Mouse (Mus musculus) myocyte (in vitro differentiated cells): ENCODE results near the gene Rmi2. TPM values are rescaled to one million over a fixed set of nuclear protein-coding genes. Genes with fewer than 3 reads are reported as not detected.

Source experiments
- H3K27me3 ChIP-seq: one replicate; pipeline ENCODE4 v1.6.1; 2011; ENCODE audit not compliant: control insufficient read depth, insufficient read depth, insufficient read length
- H3K36me3 ChIP-seq: one replicate; pipeline ENCODE4 v1.6.1; 2011; ENCODE audit not compliant: control insufficient read depth, insufficient read depth
- H3K4me2 ChIP-seq: one replicate; pipeline ENCODE4 v1.6.1; 2011; ENCODE audit warnings: low read depth, control low read depth
- H3K4me3 ChIP-seq: one replicate; pipeline ENCODE4 v1.5.1; 2011; ENCODE audit warnings: mild to moderate bottlenecking, control low read depth, moderate library complexity
- H3K79me2 ChIP-seq: one replicate; pipeline ENCODE4 v1.6.1; 2011; ENCODE audit not compliant: control insufficient read depth, insufficient read depth
- H3ac ChIP-seq: one replicate; pipeline ENCODE4 v1.6.1; 2011; ENCODE audit not compliant: control insufficient read depth, insufficient read length
- CEBPB ChIP-seq: IDR thresholded peaks from 2 replicates; pipeline ENCODE4 v1.6.1; 2011; ENCODE audit warnings: mild to moderate bottlenecking, moderate library complexity; ENCODE audit not compliant: poor library complexity, insufficient read depth, severe bottlenecking
- E2F4 ChIP-seq: IDR thresholded peaks from one replicate; pipeline ENCODE4 v1.6.1; 2011; ENCODE audit warnings: mild to moderate bottlenecking, control low read depth, moderate library complexity; ENCODE audit not compliant: insufficient read depth
- MAX ChIP-seq: IDR thresholded peaks from one replicate; pipeline ENCODE4 v1.6.1; 2011; ENCODE audit warnings: low read depth, mild to moderate bottlenecking, control low read depth
- MYOD1 ChIP-seq, 3 experiments: IDR thresholded peaks; one replicate each; pipeline ENCODE4 v1.6.1; 2011; ENCODE audit warnings: control low read depth in 2 of 3, low read depth in 2 of 3, mild to moderate bottlenecking in 2 of 3, moderate library complexity in 1 of 3; ENCODE audit not compliant: insufficient read length in 2 of 3, control insufficient read depth in 1 of 3
- MYOG ChIP-seq, 3 experiments: IDR thresholded peaks; one replicate each; pipeline ENCODE4 v1.6.1; 2011; ENCODE audit warnings: control low read depth in 2 of 3, low read depth in 2 of 3, mild to moderate bottlenecking in 2 of 3; ENCODE audit not compliant: insufficient read length in 2 of 3, control insufficient read depth in 1 of 3, insufficient read depth in 1 of 3
- POLR2A ChIP-seq: IDR thresholded peaks from one replicate; pipeline ENCODE4 v1.6.1; 2011; ENCODE audit warnings: low read depth, mild to moderate bottlenecking, control low read depth, moderate library complexity; ENCODE audit not compliant: insufficient read length
- POLR2AphosphoS2 ChIP-seq: IDR thresholded peaks from one replicate; pipeline ENCODE4 v1.6.1; 2011; ENCODE audit warnings: low read depth, control low read depth; ENCODE audit not compliant: insufficient read length
- REST ChIP-seq: IDR thresholded peaks from one replicate; pipeline ENCODE4 v1.6.1; 2011; ENCODE audit warnings: mild to moderate bottlenecking, control low read depth, moderate library complexity; ENCODE audit not compliant: insufficient read depth, insufficient read length
- SRF ChIP-seq: IDR thresholded peaks from one replicate; pipeline ENCODE4 v1.6.1; 2011; ENCODE audit warnings: low read depth; ENCODE audit not compliant: control insufficient read depth, insufficient read length
- TCF12 ChIP-seq: IDR thresholded peaks from one replicate; pipeline ENCODE4 v1.6.1; 2011; ENCODE audit warnings: mild to moderate bottlenecking, control low read depth; ENCODE audit not compliant: poor library complexity, insufficient read depth, severe bottlenecking
- TCF3 ChIP-seq: IDR thresholded peaks from one replicate; pipeline ENCODE4 v1.6.1; 2011; ENCODE audit warnings: low read depth, control low read depth; ENCODE audit not compliant: insufficient read length
- USF1 ChIP-seq: IDR thresholded peaks from one replicate; pipeline ENCODE4 v1.6.1; 2011; ENCODE audit warnings: low read depth, mild to moderate bottlenecking, control low read depth, moderate library complexity
- polyA plus RNA-seq: library from polyadenylated mRNA; unstranded; fragments of >200 nt; fragmentation: generic; extraction: Trizol; gene quantifications from one replicate; pipeline ENCODE4 v1.2.1, GENCODE M21; 2012; ENCODE audit warnings: missing spikeins

Gene Rmi2
- polyA plus RNA-seq, 1 experiment = 0.64 TPM

DNA sequence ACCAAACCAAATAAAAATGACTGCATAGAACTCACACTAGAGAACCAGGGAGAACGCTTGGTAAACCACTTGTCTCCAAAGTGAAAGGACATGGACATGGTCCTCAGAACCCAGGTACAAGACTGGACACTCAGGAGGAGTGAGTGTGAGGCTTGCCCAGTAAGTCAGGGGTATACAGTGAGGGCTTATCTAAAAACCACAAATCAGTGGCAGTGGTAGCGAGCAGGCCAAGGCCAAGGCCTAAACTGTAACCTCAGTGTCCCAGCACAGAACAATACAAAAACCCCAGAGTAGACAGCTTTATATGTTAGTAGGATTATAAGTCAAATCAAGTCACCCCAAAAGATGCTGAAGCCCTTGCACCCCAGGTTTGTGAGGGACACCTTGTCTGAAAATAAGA, 76.2 kb downstream of the Rmi2 start:
- Histone ChIP-seq H3K79me2 (no peaks in the 10 kb centered on the region), H3K36me3 (no peaks in the 10 kb centered on the region), H3K27me3 (peaks cover 6% of the 10 kb centered on the region), H3ac (no peak overlapping the region), H3K4me3 (no peak overlapping the region), H3K4me2 (no peak overlapping the region)
- TF ChIP-seq SRF (no peak), REST (no peak), TCF12 (no peak)

DNA sequence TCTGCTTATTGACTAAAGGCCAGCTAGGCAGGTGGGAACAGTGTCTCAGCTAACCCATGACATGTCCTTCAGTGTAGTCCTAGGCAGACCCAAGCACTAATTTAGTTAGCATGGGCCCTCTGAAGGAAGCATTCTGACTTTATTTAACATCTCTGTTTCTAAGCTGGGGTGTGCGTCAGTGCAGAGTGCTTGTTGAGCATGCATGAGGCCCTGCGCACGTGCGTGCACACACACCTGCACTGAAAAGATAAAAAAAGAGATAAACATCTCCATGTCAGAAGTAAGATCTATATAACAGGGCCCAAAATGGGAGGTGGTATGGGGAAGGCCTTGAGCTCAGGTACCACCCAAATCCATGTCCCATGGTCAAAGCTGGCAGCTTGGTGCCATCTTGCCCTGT, 80.2 kb downstream of the Rmi2 start:
- H3K4me2 ChIP-seq = no peak overlapping the region
- TF ChIP-seq MAX = no peak
- no peak for TF ChIP-seq POLR2A
- no peak for TF ChIP-seq E2F4
- no peak for TF ChIP-seq POLR2AphosphoS2
- TF ChIP-seq CEBPB = no peak
- no peak for TF ChIP-seq REST
- TF ChIP-seq TCF3 = no peak
- TF ChIP-seq TCF12 = no peak
- TF ChIP-seq USF1 = no peak
- no peak for TF ChIP-seq SRF
- TF ChIP-seq MYOG (IDR thresholded peaks at IDR 0.05; ENCODE audit: control insufficient read depth in 1 of 3, insufficient read depth in 1 of 3, insufficient read length in 2 of 3, low read depth in 2 of 3) = no peak
- no peak for TF ChIP-seq MYOD1 (IDR thresholded peaks at IDR 0.05; ENCODE audit: control insufficient read depth in 1 of 3, insufficient read length in 2 of 3, low read depth in 2 of 3)

DNA sequence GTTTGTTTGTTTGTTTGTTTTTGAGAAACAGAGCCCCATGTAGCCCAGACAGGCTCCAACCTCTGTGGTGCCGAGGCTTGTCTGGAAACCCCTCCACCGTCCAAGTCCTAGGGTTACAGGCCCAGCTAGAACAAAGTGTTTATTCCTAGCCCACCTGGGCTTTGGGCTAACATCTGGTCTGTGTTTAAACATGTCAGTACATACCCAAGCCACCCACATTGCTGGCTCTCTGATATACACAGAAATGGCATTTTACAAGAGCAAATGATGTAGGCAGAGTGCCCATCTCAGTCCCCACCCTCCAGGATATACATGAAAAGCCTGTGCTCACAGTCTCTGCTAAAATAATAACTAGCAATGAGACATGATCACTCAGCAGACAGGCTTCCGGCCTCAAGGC, 81.4 kb downstream of the Rmi2 start:
- H3K27me3 ChIP-seq = no peaks in the 10 kb centered on the region
- H3K4me3 ChIP-seq = no peak overlapping the region
- no peaks in the 10 kb centered on the region for H3K79me2 ChIP-seq
- no peaks in the 10 kb centered on the region for H3K36me3 ChIP-seq
- H3K4me2 ChIP-seq = no peak overlapping the region
- H3ac ChIP-seq = no peak overlapping the region
- no peak for TF ChIP-seq TCF3
- no peak for TF ChIP-seq MYOD1 (IDR thresholded peaks at IDR 0.05; ENCODE audit: control insufficient read depth in 1 of 3, insufficient read length in 2 of 3, low read depth in 2 of 3)
- TF ChIP-seq POLR2AphosphoS2 = no peak
- no peak for TF ChIP-seq TCF12
- no peak for TF ChIP-seq MAX
- TF ChIP-seq REST = no peak
- TF ChIP-seq POLR2A = no peak
- TF ChIP-seq USF1 = no peak
- no peak for TF ChIP-seq CEBPB
- TF ChIP-seq SRF = no peak
- no peak for TF ChIP-seq E2F4

More for the DNA sequence above, 80.2 kb downstream of the Rmi2 start:
- Histone ChIP-seq H3ac (no peak overlapping the region), H3K4me3 (no peak overlapping the region), H3K79me2 (no peaks in the 10 kb centered on the region), H3K36me3 (no peaks in the 10 kb centered on the region), H3K27me3 (peaks cover 6% of the 10 kb centered on the region)

DNA sequence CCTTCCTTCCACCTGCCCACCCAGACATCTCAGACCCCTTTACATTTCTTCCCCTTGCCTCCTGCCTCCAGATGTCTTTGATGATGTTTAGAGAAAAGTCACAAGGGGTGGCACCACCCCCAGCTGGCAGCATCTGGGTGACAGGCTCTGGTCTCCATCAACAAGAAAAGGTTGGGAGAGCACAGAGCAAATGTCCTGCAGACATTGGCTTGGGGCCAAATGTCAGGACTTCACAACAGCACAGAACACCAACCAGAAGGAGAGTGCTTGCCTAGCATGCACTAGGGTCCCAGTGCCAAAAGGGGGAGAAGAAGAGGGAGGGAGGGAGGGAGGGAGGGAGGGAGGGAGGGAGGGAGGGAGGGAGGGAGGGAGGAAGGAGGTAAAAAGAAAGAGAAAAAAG, 85.0 kb downstream of the Rmi2 start:
- H3K4me3 ChIP-seq = no peak overlapping the region
- H3K27me3 ChIP-seq = peaks cover 5% of the 10 kb centered on the region
- no peaks in the 10 kb centered on the region for H3K79me2 ChIP-seq
- no peak overlapping the region for H3ac ChIP-seq
- H3K4me2 ChIP-seq = no peak overlapping the region
- H3K36me3 ChIP-seq = no peaks in the 10 kb centered on the region
- no peak for TF ChIP-seq POLR2A
- no peak for TF ChIP-seq E2F4
- no peak for TF ChIP-seq USF1
- TF ChIP-seq TCF12 = no peak
- no peak for TF ChIP-seq REST
- TF ChIP-seq MAX = no peak
- no peak for TF ChIP-seq POLR2AphosphoS2
- no peak for TF ChIP-seq SRF
- no peak for TF ChIP-seq MYOG (IDR thresholded peaks at IDR 0.05; ENCODE audit: control insufficient read depth in 1 of 3, insufficient read depth in 1 of 3, insufficient read length in 2 of 3, low read depth in 2 of 3)
- no peak for TF ChIP-seq TCF3
- no peak for TF ChIP-seq MYOD1 (IDR thresholded peaks at IDR 0.05; ENCODE audit: control insufficient read depth in 1 of 3, insufficient read length in 2 of 3, low read depth in 2 of 3)
- TF ChIP-seq CEBPB = no peak

DNA sequence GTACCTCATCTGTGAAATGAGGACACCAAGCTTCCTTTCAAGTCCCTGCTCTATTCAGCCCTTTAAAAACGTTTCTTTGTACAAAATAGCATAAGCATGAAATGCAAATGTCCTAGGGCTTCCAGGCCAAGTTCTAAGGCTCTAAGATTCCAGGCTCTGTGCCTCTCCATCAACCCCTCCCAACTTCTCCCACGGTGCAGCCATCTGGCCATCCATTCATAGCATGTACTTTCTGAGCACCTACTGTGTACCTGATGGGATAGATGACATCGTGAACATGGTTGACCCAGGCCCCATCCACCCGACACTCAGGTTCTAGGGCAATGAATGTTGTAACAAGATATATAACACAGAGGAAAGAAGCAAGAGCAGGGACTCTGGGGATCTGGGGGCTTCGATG, 88.7 kb downstream of the Rmi2 start:
- no peak overlapping the region for H3ac ChIP-seq
- H3K36me3 ChIP-seq = no peaks in the 10 kb centered on the region
- no peak for TF ChIP-seq MAX
- TF ChIP-seq E2F4 = no peak
- no peak for TF ChIP-seq MYOG (IDR thresholded peaks at IDR 0.05; ENCODE audit: control insufficient read depth in 1 of 3, insufficient read depth in 1 of 3, insufficient read length in 2 of 3, low read depth in 2 of 3)
- no peak for TF ChIP-seq MYOD1 (IDR thresholded peaks at IDR 0.05; ENCODE audit: control insufficient read depth in 1 of 3, insufficient read length in 2 of 3, low read depth in 2 of 3)
- TF ChIP-seq USF1 = no peak
- TF ChIP-seq SRF = no peak
- no peak overlapping the region for H3K4me3 ChIP-seq
- H3K79me2 ChIP-seq = no peaks in the 10 kb centered on the region
- H3K27me3 ChIP-seq = peaks cover 5% of the 10 kb centered on the region
- no peak overlapping the region for H3K4me2 ChIP-seq
